Mouse (Mus musculus): ENCODE measurements around the gene Cnga1. TPM values are rescaled to one million over a fixed set of nuclear protein-coding genes. Genes with fewer than 3 reads are reported as not detected.
A peak's percentile ranks its signal among the peaks of the same experiment; 100 is the strongest.
"Not testable (repeated sequence)": the region's sequence is repeated elsewhere in the genome, so short reads cannot be mapped to it uniquely, and the experiment has no call there.

The Cnga1 gene
- polyA plus RNA-seq, 1 experiment from 2014 or later, result not detected

GRCm38 (mm10) chr5:72579599-72579998 is 64.5 kb downstream of the Cnga1 start:
- peak overlapping the region; percentile 69; the same call in 1 of the 2 replicates for H3K4me2 ChIP-seq
- not testable (repeated sequence) for H3K9me3 ChIP-seq (replicated peaks); H3K27ac ChIP-seq; H3K36me3 ChIP-seq (ENCODE audit: poor library complexity, severe bottlenecking); H3K4me1 ChIP-seq; ATAC-seq; H3K4me3 ChIP-seq; H3K9ac ChIP-seq
- peaks cover 15% of the 10 kb centered on the region; the same call in 1 of the 2 replicates for H3K27me3 ChIP-seq
- WGBS, result 56% methylated on average over 10 of the region's 10 CpGs

- no peak overlapping the region for H3K27ac ChIP-seq
- no peak for ATAC-seq
- no peaks in the 10 kb centered on the region for H3K27me3 ChIP-seq
- no peaks in the 10 kb centered on the region for H3K9me3 ChIP-seq (replicated peaks)
- no peaks in the 10 kb centered on the region for H3K4me1 ChIP-seq
- no peak overlapping the region for H3K9ac ChIP-seq
- H3K36me3 ChIP-seq (ENCODE audit: poor library complexity, severe bottlenecking), result no peaks in the 10 kb centered on the region
- no peak overlapping the region for H3K4me3 ChIP-seq
- 93% methylated on average over 5 of the region's 5 CpGs for WGBS
- H3K4me2 ChIP-seq, result no peak overlapping the region
These were observed 78.5 kb downstream of the Cnga1 start for GRCm38 (mm10) chr5:72565621-72566020.

- not testable (repeated sequence) for H3K36me3 ChIP-seq (ENCODE audit: poor library complexity, severe bottlenecking); H3K9me3 ChIP-seq (replicated peaks); H3K27ac ChIP-seq; H3K9ac ChIP-seq; ATAC-seq; H3K4me2 ChIP-seq; H3K4me3 ChIP-seq; H3K4me1 ChIP-seq; H3K27me3 ChIP-seq
- WGBS, result 96% methylated on average over 2 of the region's 2 CpGs
These were observed 80.9 kb downstream of the Cnga1 start for GRCm38 (mm10) chr5:72563183-72563582.

- Histone ChIP-seq H3K9ac (no peak overlapping the region), H3K27me3 (no peaks in the 10 kb centered on the region), H3K27ac (no peak overlapping the region), H3K9me3 (replicated peaks) (no peaks in the 10 kb centered on the region), H3K4me1 (peaks cover 13% of the 10 kb centered on the region), H3K36me3 (ENCODE audit: poor library complexity, severe bottlenecking) (no peaks in the 10 kb centered on the region), H3K4me2 (no peak overlapping the region), H3K4me3 (no peak overlapping the region)
- ATAC-seq, result no peak
- 84% methylated on average over 3 of the region's 3 CpGs for WGBS
These were observed 83.0 kb downstream of the Cnga1 start for GRCm38 (mm10) chr5:72560976-72561628.

- H3K4me3 ChIP-seq, result peak within 1 kb of the TSS; percentile 87
- peak within 1 kb of the TSS; percentile 54 for H3K27ac ChIP-seq
- peak within 1 kb of the TSS; percentile 83 for H3K4me2 ChIP-seq
- H3K9ac ChIP-seq, result peak within 1 kb of the TSS; percentile 91
- peaks cover 6% of the 10 kb centered on the region for H3K36me3 ChIP-seq (ENCODE audit: poor library complexity, severe bottlenecking)
- no peaks in the 10 kb centered on the region for H3K27me3 ChIP-seq
- ATAC-seq, result peak; percentile 98
- H3K9me3 ChIP-seq (replicated peaks), result no peaks in the 10 kb centered on the region
- peaks cover 13% of the 10 kb centered on the region for H3K4me1 ChIP-seq
- 0% methylated on average over 42 of the region's 42 CpGs for WGBS
These were observed 84.5 kb downstream of the Cnga1 start, which contains the start of gene Nfxl1 for GRCm38 (mm10) chr5:72559544-72560049. Nfxl1 (minus strand) TSS chr5:72559684.

- peak overlapping the region; percentile 54; the same call in 1 of the 2 replicates for H3K27ac ChIP-seq
- no peaks in the 10 kb centered on the region for H3K9me3 ChIP-seq (replicated peaks)
- H3K4me2 ChIP-seq, result peak overlapping the region; percentile 83
- H3K36me3 ChIP-seq (ENCODE audit: poor library complexity, severe bottlenecking), result peaks cover 11% of the 10 kb centered on the region
- WGBS, result under 1% methylated on average over 55 of the region's 57 CpGs
- peak overlapping the region; percentile 91 for H3K9ac ChIP-seq
- ATAC-seq, result peak; percentile 74
- H3K27me3 ChIP-seq, result no peaks in the 10 kb centered on the region
- H3K4me1 ChIP-seq, result peaks cover 13% of the 10 kb centered on the region
- peak overlapping the region; percentile 87 for H3K4me3 ChIP-seq
These were observed 85.2 kb downstream of the Cnga1 start for GRCm38 (mm10) chr5:72558716-72559526.

- Histone ChIP-seq H3K4me1 (peaks cover 13% of the 10 kb centered on the region), H3K4me2 (no peak overlapping the region), H3K9me3 (replicated peaks) (no peaks in the 10 kb centered on the region), H3K27me3 (no peaks in the 10 kb centered on the region), H3K4me3 (no peak overlapping the region), H3K36me3 (ENCODE audit: poor library complexity, severe bottlenecking) (peaks cover 22% of the 10 kb centered on the region), H3K27ac (no peak overlapping the region), H3K9ac (no peak overlapping the region)
- no peak for ATAC-seq
- WGBS, result 97% methylated on average over 3 of the region's 3 CpGs
These were observed 87.8 kb downstream of the Cnga1 start for GRCm38 (mm10) chr5:72556245-72556644.

Other genes with a start within 250 kb of the Cnga1 start
- 0.06 and 0.09 TPM in 2 replicates for gene Corin, start 139.8 kb downstream of the Cnga1 start, polyA plus RNA-seq (2015; fragmentation: Nextera tagmentation; extraction: Ambion mirVana)
- gene Nfxl1, start 84.6 kb downstream of the Cnga1 start, polyA plus RNA-seq (2015; fragmentation: Nextera tagmentation; extraction: Ambion mirVana), result 12.5 and 13.3 TPM in 2 replicates
- gene Zar1, start 63.0 kb downstream of the Cnga1 start, polyA plus RNA-seq (2015; fragmentation: Nextera tagmentation; extraction: Ambion mirVana), result 0.63 and 1.1 TPM in 2 replicates
- 3.0 TPM in 2 replicates for gene Gm5868, start 56.7 kb downstream of the Cnga1 start, polyA plus RNA-seq (2015; fragmentation: Nextera tagmentation; extraction: Ambion mirVana)
- 0.36 and 1.4 TPM in 2 replicates for gene Nipal1, start 3.5 kb upstream of the Cnga1 start, polyA plus RNA-seq (2015; fragmentation: Nextera tagmentation; extraction: Ambion mirVana)
- 0.08 TPM in 1 of 2 replicates, not detected in the other for gene Txk, start 108.5 kb upstream of the Cnga1 start, polyA plus RNA-seq (2015; fragmentation: Nextera tagmentation; extraction: Ambion mirVana)
- 3.1 TPM in 2 replicates for gene Tec, start 224.2 kb upstream of the Cnga1 start, polyA plus RNA-seq (2015; fragmentation: Nextera tagmentation; extraction: Ambion mirVana)